Mouse (Mus musculus): ENCODE measurements around the gene 1700021F05Rik. TPM values are rescaled to one million over a fixed set of nuclear protein-coding genes. Genes with fewer than 3 reads are reported as not detected.
"Not testable (repeated sequence)": the region's sequence is repeated elsewhere in the genome, so short reads cannot be mapped to it uniquely, and the experiment has no call there.

The 1700021F05Rik gene
- polyA plus RNA-seq, 1 experiment from 2014 or later = 106 TPM

DNA sequence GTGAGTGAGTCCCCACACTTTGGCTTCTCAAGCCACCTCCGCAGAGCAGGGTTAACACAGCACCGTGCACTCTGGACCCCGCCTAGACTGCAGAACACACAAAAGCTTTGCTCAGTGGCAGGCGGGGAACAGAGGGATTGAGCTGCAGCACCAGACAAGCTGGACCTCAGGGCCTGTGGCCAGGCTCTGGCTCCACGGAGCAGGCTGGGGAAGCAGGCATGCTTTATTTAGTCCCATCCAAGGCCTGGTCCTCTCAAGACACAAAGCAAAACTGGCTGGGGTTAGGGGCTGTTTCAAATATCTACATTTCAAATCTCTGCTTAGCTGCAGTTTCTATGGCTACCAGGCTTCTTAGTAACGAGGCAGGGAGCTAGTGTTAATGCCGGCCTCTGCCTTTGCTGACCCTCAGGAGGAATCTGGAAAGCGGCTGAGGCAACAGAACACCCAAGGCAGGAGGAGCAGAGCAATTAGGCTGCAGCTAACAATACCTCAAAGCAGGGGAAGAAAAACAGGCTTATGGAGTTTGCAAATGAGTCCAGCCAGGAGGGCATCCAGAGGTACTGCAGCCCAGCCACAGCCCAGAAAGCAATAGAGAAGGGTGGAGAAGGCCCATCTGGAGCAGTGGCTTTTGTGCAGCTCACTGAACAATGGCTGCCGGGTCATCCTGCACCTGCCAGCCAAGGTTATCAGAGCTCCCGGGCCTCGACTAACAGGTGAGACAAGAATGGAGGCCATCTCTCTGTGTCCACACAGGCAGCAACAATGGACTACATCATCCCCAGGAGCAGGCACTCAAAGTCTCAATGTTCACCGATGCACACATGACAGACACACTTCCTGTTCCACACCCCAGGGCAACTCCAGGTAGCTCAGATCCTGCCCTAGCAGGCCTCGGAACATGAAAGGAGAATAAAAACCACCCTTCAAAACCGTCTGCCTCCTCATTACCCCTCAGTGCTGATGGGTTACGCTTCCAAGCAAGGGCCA is 13.2 kb downstream of the 1700021F05Rik start:
- H3K4me3 ChIP-seq (ENCODE audit: low read depth, low read length) = no peak overlapping the region
- 0 out of 2 replicates have a peak overlapping the region, but pooled peaks have one; percentile 22 for H3K9ac ChIP-seq (ENCODE audit: low read depth, low read length)
- ATAC-seq (replicated peaks; ENCODE audit: insufficient number of reproducible peaks, low FRiP score, low TSS enrichment) = no peak
- no peak overlapping the region for H3K27ac ChIP-seq (ENCODE audit: low read depth, low read length)
- H3K9me3 ChIP-seq (replicated peaks; ENCODE audit: control insufficient read depth, low read length) = no peaks in the 10 kb centered on the region
- 59% methylated on average over 15 of the region's 15 CpGs for WGBS (ENCODE audit: insufficient replicate concordance)
- H3K4me2 ChIP-seq = no peak overlapping the region
- no peaks in the 10 kb centered on the region for H3K27me3 ChIP-seq (ENCODE audit: control insufficient read depth, insufficient read depth, low read length)
- peaks cover 5% of the 10 kb centered on the region; the same call in 1 of the 2 replicates for H3K4me1 ChIP-seq (ENCODE audit: control insufficient read depth, insufficient read depth, low read length)
- H3K36me3 ChIP-seq (ENCODE audit: control insufficient read depth, insufficient read depth, low read length) = peaks cover 29% of the 10 kb centered on the region

DNA sequence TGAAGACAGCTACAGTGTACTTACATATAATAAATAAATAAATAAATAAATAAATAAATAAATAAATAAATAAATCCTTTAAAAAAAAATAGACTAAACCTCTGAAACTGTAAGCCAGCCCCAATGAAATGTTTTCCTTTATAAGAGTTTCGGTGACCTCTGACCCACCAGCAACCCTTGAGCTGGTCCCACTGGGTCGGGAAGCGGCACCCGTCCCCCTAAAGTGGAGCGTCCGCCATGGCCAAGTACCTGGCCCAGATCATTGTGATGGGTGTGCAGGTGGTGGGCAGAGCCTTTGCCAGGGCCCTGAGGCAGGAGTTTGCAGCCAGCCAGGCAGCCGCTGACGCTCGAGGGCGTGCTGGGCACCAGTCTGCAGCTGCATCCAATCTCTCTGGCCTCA is 16.9 kb downstream of the 1700021F05Rik start, which contains the start of gene Gm9803:
TSS of gene Gm9803 (plus strand) at position 154 of the 400 bp plus-strand sequence.
- H3K27ac ChIP-seq (ENCODE audit: low read depth, low read length); H3K9ac ChIP-seq (ENCODE audit: low read depth, low read length); H3K27me3 ChIP-seq (ENCODE audit: control insufficient read depth, insufficient read depth, low read length); H3K4me2 ChIP-seq; H3K36me3 ChIP-seq (ENCODE audit: control insufficient read depth, insufficient read depth, low read length); H3K4me1 ChIP-seq (ENCODE audit: control insufficient read depth, insufficient read depth, low read length); H3K9me3 ChIP-seq (replicated peaks; ENCODE audit: control insufficient read depth, low read length); ATAC-seq (replicated peaks; ENCODE audit: insufficient number of reproducible peaks, low FRiP score, low TSS enrichment); H3K4me3 ChIP-seq (ENCODE audit: low read depth, low read length): not testable (repeated sequence)
- 97% methylated on average over 10 of the region's 10 CpGs for WGBS (ENCODE audit: insufficient replicate concordance)

DNA sequence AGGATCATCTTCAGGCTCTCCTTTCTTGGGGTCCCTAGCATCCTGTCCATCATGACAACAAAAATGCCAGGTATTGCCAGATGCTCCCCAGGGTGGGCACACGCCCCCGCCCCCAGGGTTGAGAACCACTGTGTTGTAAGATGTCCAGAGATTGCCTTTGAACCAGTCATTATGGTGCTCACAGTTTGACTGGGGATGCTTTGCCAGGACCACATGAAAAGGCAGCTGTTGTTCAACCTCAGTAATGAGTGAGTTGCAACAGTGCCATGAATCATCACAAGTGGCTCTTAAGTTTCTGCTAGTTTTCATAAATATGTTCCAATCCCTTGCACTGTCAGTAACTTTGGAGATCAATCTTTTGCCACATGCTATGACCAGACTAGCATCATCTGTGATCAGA is 20.8 kb downstream of the 1700021F05Rik start:
- 82% methylated on average over 2 of the region's 2 CpGs for WGBS (ENCODE audit: insufficient replicate concordance)
- H3K9me3 ChIP-seq (replicated peaks; ENCODE audit: control insufficient read depth, low read length) = no peaks in the 10 kb centered on the region
- no peaks in the 10 kb centered on the region for H3K27me3 ChIP-seq (ENCODE audit: control insufficient read depth, insufficient read depth, low read length)
- no peak overlapping the region for H3K27ac ChIP-seq (ENCODE audit: low read depth, low read length)
- H3K36me3 ChIP-seq (ENCODE audit: control insufficient read depth, insufficient read depth, low read length) = no peaks in the 10 kb centered on the region
- no peak overlapping the region for H3K4me3 ChIP-seq (ENCODE audit: low read depth, low read length)
- no peak for ATAC-seq (replicated peaks; ENCODE audit: insufficient number of reproducible peaks, low FRiP score, low TSS enrichment)
- H3K4me1 ChIP-seq (ENCODE audit: control insufficient read depth, insufficient read depth, low read length) = no peaks in the 10 kb centered on the region
- H3K9ac ChIP-seq (ENCODE audit: low read depth, low read length) = no peak overlapping the region
- no peak overlapping the region for H3K4me2 ChIP-seq

DNA sequence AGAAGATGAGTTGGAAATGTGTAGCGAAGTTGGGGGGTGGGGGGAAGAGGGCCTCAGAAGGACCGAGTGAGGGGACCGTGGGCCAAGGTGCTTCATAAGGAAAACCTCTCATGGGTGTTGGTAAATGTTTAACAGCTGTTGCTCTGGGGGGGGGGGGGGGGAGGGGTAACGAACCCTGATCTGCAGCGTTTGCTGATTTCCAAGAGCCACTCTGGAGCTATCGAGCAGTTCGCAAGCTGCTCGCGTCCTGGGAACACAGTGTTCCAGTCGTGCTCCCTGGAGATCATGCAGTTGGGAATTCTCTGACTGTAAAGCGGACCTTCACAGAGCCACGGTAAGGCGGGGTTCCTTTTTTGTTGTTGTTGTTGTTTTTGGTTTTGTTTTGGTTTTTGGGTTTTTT is 22.4 kb downstream of the 1700021F05Rik start:
- no peak overlapping the region for H3K9ac ChIP-seq (ENCODE audit: low read depth, low read length)
- no peak overlapping the region for H3K27ac ChIP-seq (ENCODE audit: low read depth, low read length)
- no peak overlapping the region for H3K4me3 ChIP-seq (ENCODE audit: low read depth, low read length)
- no peaks in the 10 kb centered on the region for H3K9me3 ChIP-seq (replicated peaks; ENCODE audit: control insufficient read depth, low read length)
- H3K27me3 ChIP-seq (ENCODE audit: control insufficient read depth, insufficient read depth, low read length) = no peaks in the 10 kb centered on the region
- no peak for ATAC-seq (replicated peaks; ENCODE audit: insufficient number of reproducible peaks, low FRiP score, low TSS enrichment)
- WGBS (ENCODE audit: insufficient replicate concordance) = 70% methylated on average over 13 of the region's 13 CpGs
- no peak overlapping the region for H3K4me2 ChIP-seq
- H3K4me1 ChIP-seq (ENCODE audit: control insufficient read depth, insufficient read depth, low read length) = no peaks in the 10 kb centered on the region
- H3K36me3 ChIP-seq (ENCODE audit: control insufficient read depth, insufficient read depth, low read length) = peaks cover under 1% of the 10 kb centered on the region; the same call in 1 of the 2 replicates

DNA sequence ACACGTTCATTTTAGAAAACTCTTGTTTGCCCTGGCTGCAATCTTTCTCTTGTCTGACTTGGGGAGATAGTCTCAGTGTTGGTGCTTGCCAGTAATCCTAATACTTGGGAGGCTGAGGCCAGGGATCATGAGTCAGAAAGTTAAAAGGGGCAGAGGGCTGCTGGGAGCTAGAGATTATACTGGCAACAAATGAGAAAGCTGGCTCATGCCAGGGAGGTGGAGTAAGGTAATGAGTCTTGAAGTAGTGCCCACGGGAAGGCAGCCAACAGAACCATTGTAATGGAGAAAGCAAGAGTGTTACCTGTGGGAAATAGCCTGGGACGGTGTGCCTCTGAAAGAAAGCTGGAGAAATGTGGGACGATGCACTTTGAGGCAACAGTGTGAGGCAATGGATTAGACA is 23.0 kb downstream of the 1700021F05Rik start:
- 60% methylated on average over 4 of the region's 4 CpGs for WGBS (ENCODE audit: insufficient replicate concordance)
- Histone ChIP-seq H3K27me3 (ENCODE audit: control insufficient read depth, insufficient read depth, low read length) (no peaks in the 10 kb centered on the region), H3K9me3 (replicated peaks; ENCODE audit: control insufficient read depth, low read length) (no peaks in the 10 kb centered on the region), H3K4me1 (ENCODE audit: control insufficient read depth, insufficient read depth, low read length) (no peaks in the 10 kb centered on the region), H3K4me2 (no peak overlapping the region), H3K36me3 (ENCODE audit: control insufficient read depth, insufficient read depth, low read length) (peaks cover 5% of the 10 kb centered on the region; the same call in 1 of the 2 replicates), H3K27ac (ENCODE audit: low read depth, low read length) (no peak overlapping the region), H3K9ac (ENCODE audit: low read depth, low read length) (no peak overlapping the region), H3K4me3 (ENCODE audit: low read depth, low read length) (no peak overlapping the region)
- no peak for ATAC-seq (replicated peaks; ENCODE audit: insufficient number of reproducible peaks, low FRiP score, low TSS enrichment)

DNA sequence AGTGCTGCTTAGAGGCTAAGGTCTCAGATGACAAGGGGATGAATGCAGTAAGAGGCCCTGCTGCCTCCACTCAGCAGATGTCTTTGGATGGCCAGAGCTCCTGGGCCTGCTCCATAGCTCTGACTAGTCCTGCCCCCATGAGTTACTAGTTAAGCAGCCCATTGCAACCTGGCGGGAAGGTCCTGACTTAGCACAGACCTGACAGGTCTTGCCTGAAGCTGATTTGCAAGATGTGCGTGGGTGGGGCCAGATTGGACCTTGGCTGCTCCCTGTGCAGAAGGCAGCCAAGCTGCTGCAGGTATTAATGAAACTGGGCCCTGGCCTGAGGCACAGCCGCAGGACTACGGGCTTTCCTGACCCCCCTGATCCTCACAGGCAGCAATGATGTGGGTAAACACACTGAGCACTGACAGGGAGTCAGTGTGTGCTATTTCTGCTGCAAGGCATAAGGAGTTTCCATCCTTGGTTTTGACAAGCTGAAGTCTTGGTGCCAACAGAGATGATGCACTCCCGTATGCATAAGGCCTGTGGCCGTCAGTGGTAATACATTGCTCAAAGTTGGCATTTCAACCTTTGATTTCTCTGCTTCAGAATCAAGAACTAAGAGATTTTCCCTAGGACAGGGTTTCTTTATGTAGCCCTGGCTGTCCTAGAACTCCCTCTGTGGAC is 23.7 kb downstream of the 1700021F05Rik start:
- no peak for ATAC-seq (replicated peaks; ENCODE audit: insufficient number of reproducible peaks, low FRiP score, low TSS enrichment)
- no peaks in the 10 kb centered on the region for H3K4me1 ChIP-seq (ENCODE audit: control insufficient read depth, insufficient read depth, low read length)
- no peak overlapping the region for H3K4me2 ChIP-seq
- H3K9me3 ChIP-seq (replicated peaks; ENCODE audit: control insufficient read depth, low read length) = no peaks in the 10 kb centered on the region
- 71% methylated on average over 6 of the region's 6 CpGs for WGBS (ENCODE audit: insufficient replicate concordance)
- no peaks in the 10 kb centered on the region for H3K27me3 ChIP-seq (ENCODE audit: control insufficient read depth, insufficient read depth, low read length)
- H3K9ac ChIP-seq (ENCODE audit: low read depth, low read length) = no peak overlapping the region
- H3K36me3 ChIP-seq (ENCODE audit: control insufficient read depth, insufficient read depth, low read length) = peaks cover 6% of the 10 kb centered on the region; the same call in 1 of the 2 replicates
- no peak overlapping the region for H3K27ac ChIP-seq (ENCODE audit: low read depth, low read length)
- no peak overlapping the region for H3K4me3 ChIP-seq (ENCODE audit: low read depth, low read length)

DNA sequence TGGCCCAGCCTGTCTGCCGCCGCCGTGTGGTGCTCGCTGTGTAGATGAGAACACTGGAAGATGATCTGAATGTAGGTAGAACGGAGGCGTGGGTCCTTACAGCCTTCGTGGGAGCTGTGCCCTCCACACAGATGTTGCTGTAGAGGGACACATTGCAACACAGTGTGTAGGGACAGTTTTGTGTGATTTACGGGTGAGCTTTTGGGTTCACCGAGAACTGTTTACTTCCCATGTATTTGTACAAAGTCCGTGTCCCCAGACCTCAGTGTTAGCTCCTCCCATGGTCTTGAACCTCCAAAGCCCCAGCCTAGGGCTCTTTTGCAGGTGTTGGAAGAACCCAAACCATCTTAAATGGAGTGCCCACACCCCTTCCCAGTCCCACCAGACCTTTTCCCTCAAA is 27.8 kb downstream of the 1700021F05Rik start:
- Histone ChIP-seq H3K4me2 (no peak overlapping the region), H3K4me3 (ENCODE audit: low read depth, low read length) (no peak overlapping the region), H3K27ac (ENCODE audit: low read depth, low read length) (no peak overlapping the region), H3K4me1 (ENCODE audit: control insufficient read depth, insufficient read depth, low read length) (no peaks in the 10 kb centered on the region), H3K36me3 (ENCODE audit: control insufficient read depth, insufficient read depth, low read length) (peaks cover 21% of the 10 kb centered on the region), H3K9ac (ENCODE audit: low read depth, low read length) (no peak overlapping the region), H3K27me3 (ENCODE audit: control insufficient read depth, insufficient read depth, low read length) (no peaks in the 10 kb centered on the region), H3K9me3 (replicated peaks; ENCODE audit: control insufficient read depth, low read length) (no peaks in the 10 kb centered on the region)
- 89% methylated on average over 10 of the region's 10 CpGs for WGBS (ENCODE audit: insufficient replicate concordance)
- no peak for ATAC-seq (replicated peaks; ENCODE audit: insufficient number of reproducible peaks, low FRiP score, low TSS enrichment)

DNA sequence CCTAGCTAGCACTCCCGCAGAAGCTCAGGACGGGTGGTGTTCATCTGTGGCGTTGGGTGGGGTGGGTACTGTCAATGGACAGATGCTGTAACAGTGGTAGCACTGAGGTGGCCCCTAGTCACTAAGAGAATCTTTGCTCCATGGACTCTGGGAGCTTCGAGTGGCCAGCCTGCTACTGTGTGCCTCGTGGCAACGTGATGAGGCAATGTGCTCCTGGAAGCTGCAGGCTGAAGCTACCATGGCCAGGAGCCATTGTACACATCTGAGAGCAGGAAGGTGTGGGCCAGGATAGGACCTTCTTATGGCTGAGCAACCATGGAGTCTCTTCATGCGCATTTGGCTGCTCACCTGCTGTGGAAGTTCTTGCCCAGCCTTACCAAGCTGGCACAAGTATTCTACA is 31.6 kb downstream of the 1700021F05Rik start:
- ATAC-seq (replicated peaks; ENCODE audit: insufficient number of reproducible peaks, low FRiP score, low TSS enrichment) = no peak
- H3K9ac ChIP-seq (ENCODE audit: low read depth, low read length) = no peak overlapping the region
- no peak overlapping the region for H3K27ac ChIP-seq (ENCODE audit: low read depth, low read length)
- H3K4me1 ChIP-seq (ENCODE audit: control insufficient read depth, insufficient read depth, low read length) = no peaks in the 10 kb centered on the region
- 93% methylated on average over 7 of the region's 7 CpGs for WGBS (ENCODE audit: insufficient replicate concordance)
- no peak overlapping the region for H3K4me3 ChIP-seq (ENCODE audit: low read depth, low read length)
- H3K36me3 ChIP-seq (ENCODE audit: control insufficient read depth, insufficient read depth, low read length) = peaks cover 23% of the 10 kb centered on the region
- no peaks in the 10 kb centered on the region for H3K27me3 ChIP-seq (ENCODE audit: control insufficient read depth, insufficient read depth, low read length)
- H3K4me2 ChIP-seq = no peak overlapping the region
- no peaks in the 10 kb centered on the region for H3K9me3 ChIP-seq (replicated peaks; ENCODE audit: control insufficient read depth, low read length)

All from heart, embryonic 11.5 days (tissue).